Mouse (Mus musculus) stomach, postnatal 0 days (tissue): Measurements from ENCODE around the gene Hist1h2af.

Source experiments
- CTCF ChIP-seq: IDR thresholded peaks from 2 replicates; pipeline ENCODE4 v1.5.1; 2016; ENCODE audit warnings: antibody characterized with exemption, low read depth, mild to moderate bottlenecking, moderate library complexity
- EP300 ChIP-seq: optimal IDR thresholded peaks from 2 replicates; pipeline ENCODE3; 2016; ENCODE audit warnings: antibody characterized with exemption

GRCm38 (mm10) chr13:23551931-23552914 lies 18.5 kb downstream of the Hist1h2af start:
- TF ChIP-seq CTCF (no peak), EP300 (no peak)
